Comparison of ENCODE assay signal across 9 mouse cellular contexts in the genomic region with DNA sequence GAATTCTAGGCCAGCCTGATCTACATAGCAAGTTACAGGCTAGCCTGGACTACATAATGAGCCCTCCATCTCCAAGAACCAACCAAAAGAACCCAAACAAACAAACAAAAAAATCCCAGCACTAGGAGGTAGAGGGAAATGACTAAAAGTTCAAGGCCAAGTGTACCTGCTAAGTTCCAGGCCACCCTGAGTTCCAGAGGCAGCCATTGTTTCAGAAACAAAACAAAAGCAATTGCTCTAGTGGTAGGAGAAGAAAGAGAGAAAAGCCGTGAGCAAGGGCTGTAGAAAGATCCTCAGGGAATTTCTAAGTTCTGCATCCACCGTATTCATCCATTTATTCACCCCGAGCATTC. TPM values are rescaled to one million over a fixed set of nuclear protein-coding genes. Genes with fewer than 3 reads are reported as not detected.
DNase-seq lines count a peak whose midpoint lies in the region; ATAC-seq and TF ChIP-seq lines count a peak whose summit lies in the region.
"Had no signal": no experiment of that assay in that cellular context is flagged by ENCODE, and none has a peak within 500 bp of the region (broad histone marks: within the 10 kb centered on the region; RNA-seq: fewer than 3 reads in every experiment).

No protein-coding gene starts in this region.

- H3K9ac ChIP-seq in heart, embryonic 14.5 days (ENCODE audit: low read length) = peak overlapping the region; percentile 93
- peak overlapping the region; percentile 83; the same call in 1 of the 2 replicates for H3K9ac ChIP-seq in ES-E14 (ENCODE audit: insufficient read depth, low read depth, low read length, poor library complexity, severe bottlenecking)
- peak overlapping the region; percentile 78 for H3K9ac ChIP-seq in forebrain, postnatal 0 days

- intact Hi-C loops in heart, postnatal 36 days (cut with DNase I) = no loop called here

- DNase-seq in heart, postnatal 36 days = no peak
- DNase-seq in ES-E14 (ENCODE audit: low read depth, low spot score) = peak; percentile 51
- DNase-seq in forebrain, postnatal 0 days = no peak
- DNase-seq in midbrain, embryonic 10.5 days (ENCODE audit: low spot score) = no peak
- no peak for DNase-seq in spleen, postnatal 36 days (ENCODE audit: low spot score in 2 of 2)
- no peak for DNase-seq in left cerebral cortex, adult 9 months (ENCODE audit: low spot score in 2 of 2)
- no peak for DNase-seq in ovary, adult 18-20 months (ENCODE audit: low spot score)

- in situ Hi-C loops in ES-E14 (cut with MboI; ENCODE audit: low sequenced_read_pairs in 2 of 2, unreplicated experiment in 2 of 2) = loop anchor here in 1 of 2 experiments (10.0 kb wide), 1 partner anchor 321 kb away; no protein-coding TSS in a partner anchor

- no peaks in the 10 kb centered on the region for H3K9me3 ChIP-seq in heart, embryonic 14.5 days (ENCODE audit: control insufficient read depth, low read length)
- no peaks in the 10 kb centered on the region for H3K9me3 ChIP-seq in ES-E14 (ENCODE audit: control insufficient read depth, insufficient read depth, low read depth, low read length)
- H3K9me3 ChIP-seq in forebrain, postnatal 0 days (ENCODE audit: low read length) = no peaks in the 10 kb centered on the region
- H3K9me3 ChIP-seq in midbrain, embryonic 10.5 days (replicated peaks) = no peaks in the 10 kb centered on the region

- H3K27me3 ChIP-seq in heart, embryonic 14.5 days (ENCODE audit: control insufficient read depth, insufficient read depth, low read length) = no peaks in the 10 kb centered on the region
- H3K27me3 ChIP-seq in forebrain, postnatal 0 days (ENCODE audit: insufficient read depth, low read length) = no peaks in the 10 kb centered on the region
- no peaks in the 10 kb centered on the region for H3K27me3 ChIP-seq in midbrain, embryonic 10.5 days (ENCODE audit: low read depth, poor library complexity, severe bottlenecking)

- 3% methylated on average over 3 of the region's 3 CpGs for WGBS in heart, embryonic 14.5 days
- WGBS in forebrain, postnatal 0 days = 2% methylated on average over 3 of the region's 3 CpGs
- WGBS in midbrain, embryonic 10.5 days = 0% methylated on average over 3 of the region's 3 CpGs

- H3K4me3 ChIP-seq in heart, embryonic 14.5 days (ENCODE audit: control insufficient read depth in 1 of 2, insufficient read depth in 1 of 2, low read depth in 1 of 2, low read length in 2 of 2) = peak overlapping the region; percentile 69 to 87
- peak overlapping the region; percentile 85 to 86 for H3K4me3 ChIP-seq in ES-E14 (ENCODE audit: insufficient read depth in 1 of 2, low read depth in 1 of 2, low read length in 2 of 2, poor library complexity in 1 of 2, severe bottlenecking in 1 of 2)
- H3K4me3 ChIP-seq in forebrain, postnatal 0 days (ENCODE audit: low read depth, low read length) = peak overlapping the region; percentile 79
- peak overlapping the region; percentile 95 for H3K4me3 ChIP-seq in midbrain, embryonic 10.5 days

- peaks cover 16% of the 10 kb centered on the region; the same call in 1 of the 2 replicates for H3K36me3 ChIP-seq in heart, embryonic 14.5 days (ENCODE audit: control insufficient read depth, insufficient read depth, low read length)
- H3K36me3 ChIP-seq in ES-E14 (ENCODE audit: control insufficient read depth, insufficient read depth, low read length, poor library complexity, severe bottlenecking) = no peaks in the 10 kb centered on the region; the same call in 1 of the 2 replicates
- H3K36me3 ChIP-seq in forebrain, postnatal 0 days (ENCODE audit: insufficient read depth) = 0 out of 2 replicates have a peak, but pooled peaks cover 3% of the 10 kb centered on the region
- H3K36me3 ChIP-seq in midbrain, embryonic 10.5 days = peaks cover 13% of the 10 kb centered on the region; the same call in 1 of the 2 replicates
- H3K36me3 ChIP-seq: G1E had no signal

- ATAC-seq in heart, embryonic 14.5 days (ENCODE audit: insufficient number of reproducible peaks, insufficient read depth, low FRiP score, low read depth) = no peak
- no peak for ATAC-seq in forebrain, postnatal 0 days

- TF ChIP-seq CTCF in forebrain, postnatal 0 days (IDR thresholded peaks at IDR 0.05; ENCODE audit: low read depth) = no peak

- H3K4me1 ChIP-seq in heart, embryonic 14.5 days (ENCODE audit: control insufficient read depth in 2 of 2, insufficient read depth in 2 of 2, low read length in 2 of 2) = peaks cover 0 to 5% of the 10 kb centered on the region in 2 experiments; a peak in 2 of 4 replicates
- H3K4me1 ChIP-seq in ES-E14 (ENCODE audit: control insufficient read depth in 2 of 2, insufficient read depth in 2 of 2, low read length in 2 of 2, poor library complexity in 1 of 2) = no peaks in the 10 kb centered on the region; a peak in 1 of 4 replicates
- H3K4me1 ChIP-seq in forebrain, postnatal 0 days (ENCODE audit: insufficient read depth) = no peaks in the 10 kb centered on the region
- H3K4me1 ChIP-seq in midbrain, embryonic 10.5 days = peaks cover 18% of the 10 kb centered on the region

- H3K4me2 ChIP-seq in heart, embryonic 14.5 days (ENCODE audit: low read length) = peak overlapping the region; percentile 98
- peak overlapping the region; percentile 82 for H3K4me2 ChIP-seq in forebrain, postnatal 0 days (ENCODE audit: low read depth)

- H3K27ac ChIP-seq in heart, embryonic 14.5 days (replicated peaks in 1 of 2; ENCODE audit: control insufficient read depth in 1 of 2, insufficient read depth in 1 of 2, low read depth in 2 of 2, low read length in 2 of 2) = peak overlapping the region; percentile 72 to 92
- H3K27ac ChIP-seq in ES-E14 (ENCODE audit: insufficient read depth, low read depth, low read length, poor library complexity, severe bottlenecking) = peak overlapping the region; percentile 89; the same call in 1 of the 2 replicates
- H3K27ac ChIP-seq in forebrain, postnatal 0 days (ENCODE audit: low read depth, low read length) = peak overlapping the region; percentile 94
- peak overlapping the region; percentile 91 for H3K27ac ChIP-seq in midbrain, embryonic 10.5 days (replicated peaks)

TF ChIP-seq in ES-E14, 5 proteins besides CTCF, POLR2A, EP300 and RAD21:
- no peak for TF ChIP-seq ZC3H11A (IDR thresholded peaks at IDR 0.05; ENCODE audit: borderline replicate concordance, low read depth, low read length)
- TF ChIP-seq ZNF384 (IDR thresholded peaks at IDR 0.05; ENCODE audit: low read depth, low read length) = no peak
- TF ChIP-seq HCFC1 (IDR thresholded peaks at IDR 0.05; ENCODE audit: borderline replicate concordance, insufficient read depth, low read length) = no peak
- no peak for TF ChIP-seq CHD2 (IDR thresholded peaks at IDR 0.05; ENCODE audit: low read depth, low read length)
- TF ChIP-seq MAFK (IDR thresholded peaks at IDR 0.05; ENCODE audit: insufficient read depth, low read depth, low read length) = no peak

RNA-seq across cellular contexts. Expression of a gene that starts 1.8 kb away (rescaled TPM):
- polyA plus RNA-seq in heart, embryonic 14.5 days (2014; fragmentation: Nextera tagmentation; extraction: Ambion mirVana) = 33.0 and 34.5 TPM in 2 replicates
- 10 to 100 TPM; 17.8 to 19.8 TPM for total RNA-seq in heart, postnatal 36 days (2021)
- 103 and 109 TPM in 2 replicates for total RNA-seq in ES-E14 (2012; rRNA removed)
- 40.6 and 50.6 TPM in 2 replicates for total RNA-seq in forebrain, postnatal 0 days (2014; rRNA removed)
- polyA plus RNA-seq in forebrain, postnatal 0 days (2015; fragmentation: Nextera tagmentation; extraction: Ambion mirVana) = 28.0 and 31.9 TPM in 2 replicates
- polyA plus RNA-seq in midbrain, embryonic 10.5 days (2016; fragmentation: Nextera tagmentation; extraction: Ambion mirVana) = 59.0 and 66.5 TPM in 2 replicates
- polyA plus RNA-seq: G1E had no signal

RNA-seq across cellular contexts. Expression of a gene that starts 26.0 kb away (rescaled TPM):
- polyA plus RNA-seq in heart, embryonic 14.5 days (2014; fragmentation: Nextera tagmentation; extraction: Ambion mirVana) = not detected in 2 replicates
- total RNA-seq in heart, postnatal 36 days (2021) = not detected
- total RNA-seq in ES-E14 (2012; rRNA removed) = not detected in 2 replicates
- total RNA-seq in forebrain, postnatal 0 days (2014; rRNA removed) = 0.62 and 1.2 TPM in 2 replicates
- 2.9 and 4.7 TPM in 2 replicates for polyA plus RNA-seq in forebrain, postnatal 0 days (2015; fragmentation: Nextera tagmentation; extraction: Ambion mirVana)
- not detected in 2 replicates for polyA plus RNA-seq in midbrain, embryonic 10.5 days (2016; fragmentation: Nextera tagmentation; extraction: Ambion mirVana)
- total RNA-seq: G1E had no signal
- polyA plus RNA-seq: G1E had no signal

RNA-seq across cellular contexts. Expression of a gene that starts 56.6 kb away (rescaled TPM):
- polyA plus RNA-seq in heart, embryonic 14.5 days (2014; fragmentation: Nextera tagmentation; extraction: Ambion mirVana) = 84.7 and 95.5 TPM in 2 replicates
- total RNA-seq in heart, postnatal 36 days (2021) = under 1 TPM; 0.39 to 0.95 TPM
- 5.5 and 9.5 TPM in 2 replicates for total RNA-seq in ES-E14 (2012; rRNA removed)
- total RNA-seq in forebrain, postnatal 0 days (2014; rRNA removed) = 13.6 and 15.3 TPM in 2 replicates
- 29.7 and 47.8 TPM in 2 replicates for polyA plus RNA-seq in forebrain, postnatal 0 days (2015; fragmentation: Nextera tagmentation; extraction: Ambion mirVana)
- 21.0 and 29.3 TPM in 2 replicates for polyA plus RNA-seq in midbrain, embryonic 10.5 days (2016; fragmentation: Nextera tagmentation; extraction: Ambion mirVana)
- total RNA-seq: G1E had no signal
- polyA plus RNA-seq: G1E had no signal
